16 mouse cellular contexts compared by ENCODE assay signal in the genomic region with DNA sequence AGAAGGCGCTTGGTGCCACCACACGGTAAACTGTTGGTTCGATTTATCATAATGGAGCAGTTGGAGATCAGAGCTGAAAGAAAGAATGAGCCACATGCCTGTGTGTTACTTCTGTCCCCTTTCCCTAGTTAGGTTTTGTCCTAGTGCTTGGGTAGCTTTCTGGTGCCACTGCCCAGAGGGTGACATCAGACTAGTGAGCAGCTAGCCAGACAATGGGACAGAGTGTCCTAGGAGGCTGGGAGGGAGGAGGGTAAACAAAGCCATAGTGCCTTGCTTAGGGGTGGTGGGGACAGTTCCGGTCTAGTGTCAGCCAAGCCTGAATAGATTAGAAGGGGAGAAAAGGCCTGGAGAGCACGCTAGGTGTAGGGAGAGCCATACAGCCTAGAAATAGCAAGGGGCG. TPM values are rescaled to one million over a fixed set of nuclear protein-coding genes. Genes with fewer than 3 reads are reported as not detected.
DNase-seq lines count a peak whose midpoint lies in the region; ATAC-seq and TF ChIP-seq lines count a peak whose summit lies in the region.
"Had no signal": no experiment of that assay in that cellular context is flagged by ENCODE, and none has a peak within 500 bp of the region (broad histone marks: within the 10 kb centered on the region; RNA-seq: fewer than 3 reads in every experiment).

No protein-coding gene starts in this region.

- intact Hi-C loops in heart, postnatal 36 days (cut with DNase I), result no loop called here
- intact Hi-C loops in heart, postnatal 14 days (cut with DNase I), result no loop called here

- no peak for TF ChIP-seq EP300 in liver, postnatal 0 days (IDR thresholded peaks at IDR 0.05; ENCODE audit: low read depth)

- no peaks in the 10 kb centered on the region for H3K4me1 ChIP-seq in liver, postnatal 0 days (ENCODE audit: insufficient read depth)
- H3K4me1 ChIP-seq in liver, embryonic 12.5 days, result peaks cover 64% of the 10 kb centered on the region
- peaks cover 16% of the 10 kb centered on the region for H3K4me1 ChIP-seq in neural tube, embryonic 15.5 days

- 73% methylated on average over 6 of the region's 6 CpGs for WGBS in liver, postnatal 0 days (ENCODE audit: insufficient replicate concordance)
- WGBS in liver, embryonic 12.5 days (ENCODE audit: insufficient replicate concordance), result 69% methylated on average over 6 of the region's 6 CpGs
- 61% methylated on average over 6 of the region's 6 CpGs for WGBS in neural tube, embryonic 15.5 days

- no peak overlapping the region for H3K4me2 ChIP-seq in liver, postnatal 0 days (ENCODE audit: low read depth, low read length)
- H3K4me2 ChIP-seq in liver, embryonic 12.5 days, result no peak overlapping the region
- H3K4me2 ChIP-seq in neural tube, embryonic 15.5 days, result no peak overlapping the region

- peak; percentile 98 for DNase-seq in heart, adult 11 months
- no peak for DNase-seq in heart, postnatal 36 days
- DNase-seq in liver, postnatal 0 days, result no peak
- DNase-seq in heart, adult 8-10 months (ENCODE audit: low spot score), result peak; percentile 60
- peak; percentile 38 to 39 for DNase-seq in heart, postnatal 14 days
- DNase-seq: kidney, postnatal 25 days; left cerebral cortex, postnatal 4 days; lung, adult 18-20 months; spleen, adult 18-20 months had no signal

- no peak overlapping the region for H3K4me3 ChIP-seq in liver, postnatal 0 days (ENCODE audit: low read depth, low read length)
- H3K4me3 ChIP-seq in liver, embryonic 12.5 days, result no peak overlapping the region
- H3K4me3 ChIP-seq in neural tube, embryonic 15.5 days (replicated peaks), result no peak overlapping the region

- no peaks in the 10 kb centered on the region for H3K27me3 ChIP-seq in liver, postnatal 0 days (ENCODE audit: insufficient read depth, low read length)
- H3K27me3 ChIP-seq in liver, embryonic 12.5 days (replicated peaks), result peaks cover 6% of the 10 kb centered on the region; the same call in 1 of the 2 replicates
- H3K27me3 ChIP-seq in neural tube, embryonic 15.5 days (replicated peaks), result no peaks in the 10 kb centered on the region

- peak; percentile 14; the same call in 1 of the 2 replicates for ATAC-seq in liver, postnatal 0 days
- ATAC-seq in liver, embryonic 12.5 days, result no peak
- ATAC-seq in neural tube, embryonic 15.5 days (ENCODE audit: low FRiP score), result no peak
- ATAC-seq: CD4-positive, CD25-positive, alpha-beta regulatory T cell, adult 4 months had no signal

- H3K36me3 ChIP-seq in liver, postnatal 0 days (replicated peaks; ENCODE audit: insufficient read depth, low read length), result no peaks in the 10 kb centered on the region
- no peaks in the 10 kb centered on the region for H3K36me3 ChIP-seq in liver, embryonic 12.5 days
- no peaks in the 10 kb centered on the region for H3K36me3 ChIP-seq in neural tube, embryonic 15.5 days

- H3K27ac ChIP-seq in liver, postnatal 0 days (ENCODE audit: low read depth), result no peak overlapping the region
- no peak overlapping the region for H3K27ac ChIP-seq in liver, embryonic 12.5 days
- H3K27ac ChIP-seq in neural tube, embryonic 15.5 days (replicated peaks), result no peak overlapping the region

- H3K9me3 ChIP-seq in liver, postnatal 0 days (ENCODE audit: low read length), result no peaks in the 10 kb centered on the region
- no peaks in the 10 kb centered on the region for H3K9me3 ChIP-seq in liver, embryonic 12.5 days (replicated peaks)
- no peaks in the 10 kb centered on the region for H3K9me3 ChIP-seq in neural tube, embryonic 15.5 days (replicated peaks)

- no peak for TF ChIP-seq CTCF in liver, postnatal 0 days (IDR thresholded peaks at IDR 0.05; ENCODE audit: low read depth)

- H3K9ac ChIP-seq in liver, postnatal 0 days (replicated peaks), result no peak overlapping the region
- no peak overlapping the region for H3K9ac ChIP-seq in liver, embryonic 12.5 days
- no peak overlapping the region for H3K9ac ChIP-seq in neural tube, embryonic 15.5 days (replicated peaks)

RNA-seq across cellular contexts. Expression of gene Wfikkn2, which starts 12.4 kb away (rescaled TPM):
- 1 to 10 TPM; 4.0 to 4.2 TPM for total RNA-seq in heart, postnatal 36 days (2021)
- polyA plus RNA-seq in liver, postnatal 0 days (2015; fragmentation: Nextera tagmentation; extraction: Ambion mirVana), result 0.39 and 0.54 TPM in 2 replicates
- polyA plus RNA-seq in liver, embryonic 12.5 days (2016; fragmentation: Nextera tagmentation; extraction: Ambion mirVana), result 0.31 and 0.44 TPM in 2 replicates
- 1 to 10 TPM; 6.8 to 8.1 (median 7.5) TPM for total RNA-seq in heart, adult 8-10 months (2022)
- total RNA-seq in heart, postnatal 14 days (2021), result 1 to 10 TPM; 1.5 to 1.8 TPM
- polyA plus RNA-seq in neural tube, embryonic 15.5 days (2015; fragmentation: Nextera tagmentation; extraction: Ambion mirVana), result 3.2 and 5.5 TPM in 2 replicates

RNA-seq across cellular contexts. Expression of gene Tob1, which starts 22.2 kb away (rescaled TPM):
- 10 to 100 TPM; 53.0 to 55.2 TPM for total RNA-seq in heart, postnatal 36 days (2021)
- polyA plus RNA-seq in liver, postnatal 0 days (2015; fragmentation: Nextera tagmentation; extraction: Ambion mirVana), result 47.8 and 53.1 TPM in 2 replicates
- polyA plus RNA-seq in liver, embryonic 12.5 days (2016; fragmentation: Nextera tagmentation; extraction: Ambion mirVana), result 13.6 and 13.8 TPM in 2 replicates
- total RNA-seq in heart, adult 8-10 months (2022), result 10 to 100 TPM; 51.3 to 58.4 (median 53.2) TPM
- total RNA-seq in heart, postnatal 14 days (2021), result 10 to 100 TPM; 64.1 to 67.6 TPM
- 28.3 and 31.4 TPM in 2 replicates for polyA plus RNA-seq in neural tube, embryonic 15.5 days (2015; fragmentation: Nextera tagmentation; extraction: Ambion mirVana)

RNA-seq across cellular contexts. Expression of gene Gm21885, which starts 48.3 kb away (rescaled TPM):
- total RNA-seq in heart, postnatal 36 days (2021), result under 1 TPM in 1 of 2 experiments, not detected in 1; 0.42 TPM
- polyA plus RNA-seq in liver, postnatal 0 days (2015; fragmentation: Nextera tagmentation; extraction: Ambion mirVana), result 0.42 and 0.43 TPM in 2 replicates
- 0.29 TPM in 1 of 2 replicates, not detected in the other for polyA plus RNA-seq in liver, embryonic 12.5 days (2016; fragmentation: Nextera tagmentation; extraction: Ambion mirVana)
- total RNA-seq in heart, adult 8-10 months (2022), result under 1 TPM in 1 of 4 experiments, not detected in 3; 0.40 TPM
- not detected for total RNA-seq in heart, postnatal 14 days (2021)
- polyA plus RNA-seq in neural tube, embryonic 15.5 days (2015; fragmentation: Nextera tagmentation; extraction: Ambion mirVana), result not detected in 2 replicates
- total RNA-seq: adrenal gland, adult 18-20 months; common myeloid progenitor, adult 5-6 weeks; left cerebral cortex, postnatal 4 days had no signal
- polyA plus RNA-seq: gonadal fat pad, adult 2 months; testis, adult 2 months had no signal

Comparison
In these comparisons a context has a peak if more than half of its experiments do, and no peak if none do; other contexts are left out.
1. DNase-seq: peak in heart, adult 11 months (single experiment), heart, adult 8-10 months (single experiment) and heart, postnatal 14 days (2 of 2); none in heart, postnatal 36 days (0 of 2) and liver, postnatal 0 days (single experiment).